Mouse (Mus musculus) Patski (cell line): ENCODE results near the gene Tmem246. TPM values are rescaled to one million over a fixed set of nuclear protein-coding genes. Genes with fewer than 3 reads are reported as not detected.
A peak's percentile ranks its signal among the peaks of the same experiment; 100 is the strongest.
"Not testable (repeated sequence)": the region's sequence is repeated elsewhere in the genome, so short reads cannot be mapped to it uniquely, and the experiment has no call there.

Experiments used
- ATAC-seq: fragments of 100-300 bp; one replicate; pipeline ENCODE4 v1.8.0; 2021
- CTCF ChIA-PET: fragments of 350-600 bp; sonication (Branson Sonifier 250); formaldehyde crosslinking; loops from one replicate; lab custom pipeline; 2022; ENCODE audit warnings: inconsistent platforms; lab: Charles Lee
- POLR2A ChIA-PET: fragments of 350-600 bp; sonication (Branson Sonifier 250); formaldehyde crosslinking; loops from one replicate; lab custom pipeline; 2022; ENCODE audit warnings: antibody characterized with exemption, inconsistent platforms; lab: Charles Lee
- DNase-seq: peaks from one replicate; pipeline ENCODE4 v3.0.0-alpha.2; 2011; ENCODE audit warnings: low read depth, low spot score
- H3K27me3 ChIP-seq: fragments of 371-371 bp; one replicate; pipeline ENCODE4 v1.5.1; 2021
- CTCF ChIP-seq: fragments of 100-300 bp; IDR thresholded peaks from one replicate; pipeline ENCODE4 v1.5.1; 2021
- in situ Hi-C: fragments of 300-500 bp; cut with MboI; formaldehyde crosslinking; loops from 3 replicates; pipeline ENCODE4 v1.11.1; 2018; ENCODE audit warnings: low pct_unique_long_range_greater_than_20kb, mixed read lengths
- polyA plus RNA-seq: library from polyadenylated mRNA; unstranded; gene quantifications from one replicate; pipeline ENCODE4 v1.2.3, GENCODE M21; 2021

The Tmem246 gene
- polyA plus RNA-seq, 1 experiment from 2014 or later = not detected

DNA sequence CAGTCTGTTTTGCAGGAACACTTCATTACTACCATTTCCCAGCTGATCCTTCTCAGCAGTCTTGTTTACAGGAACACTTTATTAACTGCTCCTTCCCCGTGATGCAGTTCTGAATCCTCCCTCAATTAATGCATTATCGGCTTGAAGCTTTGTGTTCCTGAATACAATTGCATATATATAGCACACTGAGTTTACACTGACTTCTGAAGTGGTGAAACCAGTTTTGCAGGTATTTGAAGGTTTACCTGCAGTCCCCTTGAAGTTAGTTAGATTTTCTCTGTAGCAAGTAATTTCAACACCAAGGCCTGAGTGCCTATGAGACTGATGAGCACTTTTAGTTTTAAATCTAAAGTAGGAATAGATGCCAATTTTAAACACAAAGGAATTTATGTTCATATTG, 24.6 kb upstream of the Tmem246 start:
- POLR2A ChIA-PET = no interaction called here
- CTCF ChIA-PET = no interaction called here
- peaks cover 10% of the 10 kb centered on the region for H3K27me3 ChIP-seq
- DNase-seq (no peak), ATAC-seq (no peak)
- TF ChIP-seq CTCF = no peak
- in situ Hi-C loops = no loop called here

DNA sequence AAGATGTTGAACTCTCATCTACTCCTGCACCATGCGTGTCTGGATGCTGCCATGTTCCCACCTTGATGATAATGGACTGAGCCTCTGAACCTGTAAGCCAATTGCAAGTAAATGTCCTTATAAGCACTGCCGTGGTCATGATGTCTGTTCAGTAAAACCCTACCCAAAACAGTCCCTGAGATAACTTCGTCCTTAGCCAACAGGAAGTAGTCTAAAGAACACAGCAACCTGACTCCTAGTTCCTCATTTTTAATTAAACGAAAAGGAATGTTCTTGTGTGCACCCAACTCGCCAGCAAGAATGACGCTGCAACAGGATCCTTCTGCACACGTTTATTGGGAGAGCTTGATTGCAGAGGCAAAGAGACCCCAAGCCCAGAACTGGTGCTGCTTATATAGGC, 22.2 kb upstream of the Tmem246 start:
- in situ Hi-C loops, CTCF ChIA-PET, POLR2A ChIA-PET, DNase-seq, ATAC-seq: not testable (repeated sequence)
- H3K27me3 ChIP-seq = peaks cover 21% of the 10 kb centered on the region

DNA sequence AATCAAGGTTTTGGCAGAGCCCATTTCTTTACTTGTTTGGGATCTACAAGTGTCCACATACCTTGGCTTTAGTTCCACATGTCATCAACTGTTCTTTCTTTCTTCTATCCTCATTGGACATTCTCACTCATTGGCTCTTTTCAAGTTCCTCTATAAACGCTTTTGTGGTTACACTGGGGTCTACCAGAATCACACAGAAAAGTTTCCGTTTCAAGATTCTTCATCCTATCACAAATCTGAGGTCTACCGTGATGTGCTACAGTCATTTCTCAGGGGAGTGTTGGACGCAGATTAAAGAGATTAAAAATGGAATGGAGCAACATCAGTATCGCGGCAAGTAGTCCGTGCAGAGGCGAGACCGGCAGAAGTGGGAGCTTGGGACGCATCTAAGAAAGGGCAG, 19.2 kb upstream of the Tmem246 start:
- TF ChIP-seq CTCF = no peak
- H3K27me3 ChIP-seq = peaks cover 11% of the 10 kb centered on the region
- ChIA-PET POLR2A (no interaction called here), CTCF (no interaction called here)
- in situ Hi-C loops = no loop called here
- DNase-seq = no peak
- ATAC-seq = no peak

DNA sequence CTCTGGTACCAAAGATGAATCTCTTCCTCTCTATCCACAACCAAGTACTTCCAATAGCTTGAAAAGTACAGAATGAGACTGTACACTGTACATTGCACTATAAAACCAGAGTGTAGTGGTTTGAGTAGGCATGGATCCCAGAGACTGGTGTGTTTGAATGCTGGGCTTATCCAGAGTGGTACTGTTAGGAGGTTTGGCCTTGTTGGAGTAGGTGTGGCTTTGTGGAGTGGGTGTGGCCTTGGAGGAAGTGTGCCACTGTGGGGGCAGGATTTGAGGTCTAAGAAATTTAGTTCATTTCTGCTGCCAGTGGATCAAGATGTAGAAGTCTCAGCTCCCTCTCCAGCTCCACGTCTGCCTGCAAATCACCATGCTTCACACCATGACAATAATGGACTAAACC, 7.8 kb upstream of the Tmem246 start:
- no peak for ATAC-seq
- no peak for DNase-seq
- TF ChIP-seq CTCF = no peak
- CTCF ChIA-PET = no interaction called here
- POLR2A ChIA-PET = no interaction called here
- H3K27me3 ChIP-seq = peaks cover 14% of the 10 kb centered on the region
- in situ Hi-C loops = no loop called here

DNA sequence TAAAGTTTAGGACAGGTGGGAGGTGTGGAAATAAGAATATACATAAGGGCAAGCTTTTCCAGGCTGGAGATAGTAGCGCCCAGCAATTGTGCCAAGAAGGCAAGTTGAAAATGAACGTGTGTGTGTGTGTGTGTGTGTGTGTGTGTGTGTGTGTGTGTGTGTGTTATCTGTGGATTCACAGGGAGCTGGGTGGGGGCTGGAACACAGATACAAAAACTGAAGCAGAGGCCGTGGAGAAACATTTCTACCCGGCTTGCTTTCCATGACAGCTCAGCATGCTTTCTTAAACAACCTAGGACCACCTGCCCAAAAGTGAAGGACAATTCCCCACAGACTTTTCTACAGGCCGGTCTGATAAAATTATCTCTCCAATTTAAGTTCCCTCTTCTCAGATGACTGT, 6.9 kb upstream of the Tmem246 start:
- DNase-seq (no peak), ATAC-seq (no peak)
- POLR2A ChIA-PET = no interaction called here
- CTCF ChIA-PET = no interaction called here
- in situ Hi-C loops = no loop called here
- peaks cover 16% of the 10 kb centered on the region for H3K27me3 ChIP-seq
- no peak for TF ChIP-seq CTCF

DNA sequence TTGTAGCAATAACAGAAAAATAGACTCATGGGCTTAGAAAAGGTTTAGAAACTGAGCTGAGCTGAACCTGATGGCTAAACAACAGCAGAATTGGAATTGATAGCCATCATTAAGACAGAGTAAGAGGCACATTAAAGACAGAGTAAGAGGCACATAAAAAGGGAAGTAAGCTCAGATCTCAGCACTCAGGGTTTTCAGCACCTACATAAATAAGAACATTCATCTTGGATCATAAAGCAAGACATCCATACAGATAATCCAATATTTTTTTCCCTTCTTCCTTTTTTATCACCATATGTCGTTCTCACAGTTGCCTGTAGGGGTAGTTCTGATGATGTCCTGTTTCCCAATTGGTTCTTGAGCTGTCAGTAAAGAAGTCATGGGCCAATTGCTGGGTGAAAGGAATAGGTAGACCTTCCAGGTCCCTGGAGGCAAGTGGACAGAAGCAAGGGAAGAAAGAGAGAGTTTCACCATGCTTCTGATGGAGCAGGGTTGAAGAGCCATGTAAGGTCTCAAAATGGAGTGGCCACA, 6.4 kb upstream of the Tmem246 start:
- H3K27me3 ChIP-seq = peaks cover 19% of the 10 kb centered on the region
- in situ Hi-C loops = no loop called here
- CTCF ChIA-PET = no interaction called here
- no peak for DNase-seq
- peak; percentile 6 for TF ChIP-seq CTCF
- ATAC-seq = no peak
- POLR2A ChIA-PET = no interaction called here

DNA sequence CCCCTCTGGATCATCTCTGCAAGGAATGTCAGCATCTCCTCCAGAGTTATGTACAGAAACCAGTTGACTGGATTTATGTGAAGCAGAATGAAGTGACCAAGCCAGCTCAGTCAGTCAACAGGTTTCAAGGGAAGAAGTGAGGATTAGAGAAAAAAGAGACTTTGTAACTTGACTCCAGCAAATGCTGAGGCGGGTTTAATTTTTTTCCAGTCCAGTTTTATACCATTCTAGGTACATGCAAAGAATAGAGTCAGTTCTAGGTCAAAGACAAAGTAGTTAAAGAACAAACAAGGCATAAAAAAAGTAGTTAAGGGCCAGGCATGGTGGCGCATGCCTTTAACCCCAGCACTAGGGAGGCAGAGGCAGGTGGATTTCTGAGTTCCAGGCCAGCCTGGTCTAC, 5.5 kb upstream of the Tmem246 start:
- POLR2A ChIA-PET = no interaction called here
- in situ Hi-C loops = no loop called here
- DNase-seq = no peak
- ATAC-seq = no peak
- CTCF ChIA-PET = no interaction called here
- H3K27me3 ChIP-seq = peaks cover 23% of the 10 kb centered on the region
- TF ChIP-seq CTCF = no peak

DNA sequence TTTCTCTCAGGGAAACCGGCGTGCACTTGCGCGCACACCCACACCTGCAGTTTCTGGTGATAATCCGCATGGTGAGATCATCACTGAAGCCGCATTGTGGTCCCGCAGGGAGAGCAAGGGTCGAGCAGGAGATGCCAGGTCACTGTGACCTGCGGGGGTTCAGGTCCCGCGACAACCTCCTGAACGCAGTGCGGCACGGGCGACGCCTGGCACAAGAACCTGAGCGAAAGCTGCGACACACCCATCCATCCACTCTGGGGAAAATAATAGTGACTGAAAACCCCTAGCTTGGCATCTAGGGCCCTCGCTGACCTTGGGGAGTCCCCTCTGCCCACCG, 862 bp downstream of the Tmem246 start:
- CTCF ChIA-PET = no interaction called here

DNA sequence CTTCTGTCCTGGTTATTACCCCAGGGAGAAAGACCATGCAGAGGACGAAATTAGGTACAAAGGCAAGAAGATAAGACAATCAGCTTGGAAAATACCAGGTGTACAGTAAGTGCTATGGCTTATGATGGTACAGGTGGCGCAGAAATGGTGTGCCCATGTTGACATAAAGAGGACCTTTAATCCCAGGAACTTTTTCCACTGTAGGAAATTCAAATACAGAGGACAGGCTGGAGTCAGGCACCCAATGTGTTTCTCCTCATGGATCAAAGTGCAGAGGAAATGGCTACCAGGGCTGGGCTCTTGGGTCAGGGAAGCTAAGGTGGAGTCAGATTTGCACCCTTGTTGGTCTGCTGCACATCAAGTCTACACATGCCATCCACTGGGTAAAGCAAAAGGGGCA, 7.5 kb downstream of the Tmem246 start:
- CTCF ChIA-PET = no interaction called here
- DNase-seq (no peak), ATAC-seq (no peak)
- H3K27me3 ChIP-seq = peaks cover 5% of the 10 kb centered on the region
- POLR2A ChIA-PET = no interaction called here
- in situ Hi-C loops = no loop called here
- TF ChIP-seq CTCF = no peak

More for the DNA sequence above, 862 bp downstream of the Tmem246 start:
- peaks cover 32% of the 10 kb centered on the region for H3K27me3 ChIP-seq
- no peak for ATAC-seq
- POLR2A ChIA-PET = no interaction called here
- in situ Hi-C loops = no loop called here
- DNase-seq = no peak
- no peak for TF ChIP-seq CTCF

DNA sequence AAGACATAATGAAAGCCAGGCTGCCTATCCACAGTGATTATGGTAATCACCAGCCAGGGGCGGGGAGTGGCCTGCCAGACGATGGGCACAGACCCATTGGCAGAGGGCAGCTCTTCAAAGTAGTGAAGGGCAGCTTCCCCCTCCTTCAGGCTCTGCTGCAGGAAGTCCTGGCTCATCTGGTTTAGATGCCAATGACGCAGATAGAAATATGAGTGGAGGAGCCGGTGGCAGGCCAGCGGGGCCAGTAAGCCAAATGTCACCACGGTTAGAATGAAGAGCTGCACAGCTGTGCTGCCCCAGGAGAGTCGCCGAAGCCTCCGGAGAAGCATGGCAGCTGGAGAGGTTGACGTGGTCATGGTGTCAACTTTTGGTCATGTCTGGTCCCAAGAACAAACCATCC, 10.9 kb downstream of the Tmem246 start:
- ChIA-PET CTCF (interaction anchor here (0.9 kb wide), 1 partner anchor 19 kb away, joined by 4 read pairs; no protein-coding TSS in a partner anchor), POLR2A (no interaction called here)
- TF ChIP-seq CTCF = no peak
- DNase-seq = no peak
- ATAC-seq = no peak
- H3K27me3 ChIP-seq = peaks cover 3% of the 10 kb centered on the region
- in situ Hi-C loops = no loop called here

DNA sequence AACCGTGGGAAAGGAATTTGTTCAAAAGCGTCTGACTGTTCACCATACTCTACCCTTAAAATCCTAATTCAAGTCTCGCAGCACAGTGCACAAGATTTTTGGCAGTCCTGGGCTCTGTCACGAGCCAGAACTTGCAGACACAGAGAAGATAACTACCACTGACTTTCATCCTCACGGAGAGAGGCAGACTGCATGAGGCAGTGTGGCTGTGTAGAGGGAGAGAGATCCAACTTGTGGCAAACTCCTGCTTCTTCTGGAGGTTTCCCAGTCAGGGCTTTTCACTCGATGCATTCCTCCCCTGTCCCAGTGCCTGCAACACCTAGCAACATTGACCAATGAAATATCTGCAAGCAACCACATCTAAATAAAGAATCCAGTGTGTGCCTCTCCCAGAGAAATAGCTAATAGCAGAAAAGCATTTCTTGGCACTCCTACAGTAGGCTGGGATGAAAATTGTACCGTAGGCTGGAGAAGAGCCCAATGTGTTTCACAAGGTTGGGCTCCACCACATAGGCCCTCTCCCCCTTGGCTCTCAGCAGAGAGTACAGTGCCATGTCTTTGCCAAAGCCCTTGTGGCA, 12.1 kb downstream of the Tmem246 start:
- no peak for TF ChIP-seq CTCF
- DNase-seq (no peak), ATAC-seq (no peak)
- peaks cover 3% of the 10 kb centered on the region for H3K27me3 ChIP-seq
- ChIA-PET POLR2A (no interaction called here), CTCF (no interaction called here)
- in situ Hi-C loops = no loop called here
